Mouse (Mus musculus): ENCODE results near the gene Thbs1.
"Not testable (repeated sequence)": the region's sequence is repeated elsewhere in the genome, so short reads cannot be mapped to it uniquely, and the experiment has no call there.

Thbs1 gene

DNA sequence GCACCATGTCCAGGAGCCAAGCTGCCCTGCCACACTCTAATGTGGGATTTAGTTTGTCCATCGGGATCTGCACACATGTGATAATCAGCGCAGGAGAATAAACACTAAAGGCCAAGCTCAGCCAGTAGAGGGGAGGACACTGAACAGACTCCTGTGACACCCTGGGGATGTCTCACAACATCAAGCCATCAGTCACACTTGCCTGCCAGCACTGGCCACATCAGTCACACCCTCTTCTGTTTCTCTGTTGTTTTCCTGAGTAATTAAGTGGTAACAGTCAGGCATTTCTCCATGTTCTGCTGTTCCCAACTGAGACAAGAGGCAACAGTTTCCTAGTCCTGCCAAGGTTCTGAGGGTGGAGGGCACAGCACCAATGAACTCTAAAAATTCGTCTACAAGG is 36.1 kb downstream of the Thbs1 start:
- not testable (repeated sequence) for DNase-seq (ENCODE audit: low read depth, low spot score)

DNA sequence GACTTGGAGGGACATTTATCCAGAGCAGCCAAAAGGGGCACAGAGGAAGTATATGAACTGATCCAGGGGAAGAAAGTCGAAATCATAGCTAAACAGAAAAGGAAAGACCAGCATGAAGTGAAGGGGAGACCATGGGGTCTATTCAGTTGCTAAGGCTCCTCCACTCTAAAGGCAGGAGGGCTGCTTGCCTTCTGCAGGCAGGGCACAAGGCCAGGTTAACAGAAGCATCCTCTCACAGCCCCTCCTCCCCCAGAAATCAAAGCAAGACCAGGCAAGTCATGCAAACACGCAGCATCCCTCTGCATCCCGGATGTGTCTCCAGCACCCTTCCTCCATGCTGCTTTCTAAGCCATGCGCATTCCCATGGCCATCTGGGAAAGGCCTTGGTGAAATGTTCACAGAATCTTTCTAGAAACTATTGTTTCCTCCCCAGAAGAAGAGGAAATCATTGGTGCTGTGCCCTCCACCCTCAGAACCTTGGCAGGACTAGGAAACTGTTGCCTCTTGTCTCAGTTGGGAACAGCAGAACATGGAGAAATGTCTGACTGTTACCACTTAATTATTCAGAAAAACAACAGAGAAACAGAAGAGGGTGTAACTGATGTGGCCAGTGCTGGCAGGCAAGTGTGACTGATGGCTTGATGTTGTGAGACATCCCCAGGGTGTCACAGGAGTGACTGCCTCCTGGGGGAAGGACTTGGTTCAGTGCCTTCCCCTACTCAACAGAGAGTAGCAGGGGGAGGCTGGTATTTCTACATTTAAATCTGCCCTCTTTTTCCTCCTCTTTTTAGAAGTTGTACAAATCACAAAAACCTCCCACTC is 36.9 kb downstream of the Thbs1 start:
- DNase-seq (ENCODE audit: low read depth, low spot score): no peak

DNA sequence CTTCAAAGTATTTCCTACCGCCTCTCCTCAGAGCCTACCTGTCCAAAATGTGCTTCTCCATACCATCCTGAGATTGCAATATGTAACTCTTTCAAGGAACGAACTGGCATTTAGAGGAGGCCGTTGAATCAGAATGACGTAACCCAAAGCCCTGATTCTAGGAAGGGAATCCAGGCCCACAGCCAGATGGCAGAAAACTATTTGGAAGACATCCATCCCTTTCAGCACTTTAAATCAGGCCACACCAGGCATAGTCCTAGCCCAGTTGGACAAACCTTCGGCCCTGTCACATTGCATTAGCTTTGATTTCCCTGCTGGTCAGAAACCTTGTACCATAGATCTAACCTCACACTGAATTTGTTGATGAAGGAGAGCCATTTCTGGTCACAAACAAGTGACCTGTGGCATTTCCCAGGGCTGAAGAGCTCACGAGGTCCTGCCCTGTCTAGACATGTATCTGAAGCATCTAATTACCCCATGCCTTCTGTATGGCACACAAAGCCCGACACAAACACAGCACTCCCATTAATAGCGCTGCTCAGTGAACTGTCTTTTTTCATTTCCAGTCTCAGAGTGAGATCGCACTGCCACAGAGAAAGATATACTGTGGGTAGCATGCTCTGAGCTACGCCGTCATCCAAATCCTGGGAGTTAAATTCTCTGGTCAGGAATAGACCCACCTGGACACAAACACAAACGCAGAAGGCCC is 38.3 kb downstream of the Thbs1 start:
- DNase-seq (ENCODE audit: low read depth, low spot score): peak; percentile 42

DNA sequence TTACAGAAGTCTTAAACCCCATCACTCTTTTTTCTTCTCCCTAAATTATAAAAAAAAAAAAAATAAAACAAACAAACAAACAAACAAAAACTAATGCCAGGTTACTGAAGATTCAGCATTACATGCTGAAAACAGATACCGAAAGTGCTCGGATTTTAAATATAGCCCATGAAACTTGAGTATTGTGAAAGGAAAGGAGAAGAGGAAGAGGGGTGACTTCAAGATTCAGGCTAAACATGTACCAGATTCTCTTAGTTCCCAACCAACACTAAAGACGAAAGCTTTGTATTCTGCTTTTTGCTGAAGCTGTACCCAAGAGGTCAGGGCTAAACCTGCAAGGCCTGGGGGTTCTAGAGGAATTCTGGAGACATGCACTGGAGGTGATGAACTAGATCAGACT is 46.4 kb downstream of the Thbs1 start:
- DNase-seq (ENCODE audit: low read depth, low spot score): no peak

DNA sequence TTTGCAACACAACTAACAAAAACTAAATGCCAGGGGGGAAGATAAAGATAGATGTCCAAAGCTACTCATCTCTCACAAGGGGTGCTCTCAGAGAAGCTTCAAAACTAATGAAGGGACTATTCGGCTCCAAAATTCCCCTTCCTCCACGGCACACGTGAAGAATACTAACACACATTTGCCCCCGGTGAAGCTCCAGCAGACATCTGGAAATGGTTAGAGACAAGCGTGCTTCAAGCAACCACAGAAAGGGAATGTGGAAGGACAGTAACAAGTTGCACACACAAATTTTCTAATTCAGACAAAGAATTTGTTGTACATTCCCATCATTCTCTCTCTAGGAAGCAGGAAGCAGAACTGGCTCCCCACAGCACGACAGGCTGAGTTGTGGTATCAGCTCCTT is 47.5 kb downstream of the Thbs1 start:
- DNase-seq (ENCODE audit: low read depth, low spot score): no peak

DNA sequence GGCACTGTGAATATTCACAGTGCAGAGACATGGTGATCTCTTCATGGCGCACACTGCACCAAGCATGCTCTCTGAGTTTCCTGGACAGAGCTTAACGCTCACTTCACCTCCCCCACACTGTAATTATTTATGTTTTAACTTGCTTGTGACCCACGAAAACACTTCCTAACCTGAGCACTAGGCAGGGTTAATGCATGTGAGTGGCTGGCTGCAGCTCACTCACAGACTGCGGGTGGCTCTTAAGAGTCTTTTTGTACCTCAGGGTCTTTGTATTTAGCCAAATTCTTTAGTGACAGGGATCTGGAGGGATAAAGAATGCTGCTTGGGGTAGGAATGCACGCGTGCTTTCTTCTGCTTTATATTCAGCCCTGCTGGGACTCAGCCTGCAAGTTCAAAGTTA is 48.9 kb downstream of the Thbs1 start:
- no peak for DNase-seq (ENCODE audit: low read depth, low spot score)

DNA sequence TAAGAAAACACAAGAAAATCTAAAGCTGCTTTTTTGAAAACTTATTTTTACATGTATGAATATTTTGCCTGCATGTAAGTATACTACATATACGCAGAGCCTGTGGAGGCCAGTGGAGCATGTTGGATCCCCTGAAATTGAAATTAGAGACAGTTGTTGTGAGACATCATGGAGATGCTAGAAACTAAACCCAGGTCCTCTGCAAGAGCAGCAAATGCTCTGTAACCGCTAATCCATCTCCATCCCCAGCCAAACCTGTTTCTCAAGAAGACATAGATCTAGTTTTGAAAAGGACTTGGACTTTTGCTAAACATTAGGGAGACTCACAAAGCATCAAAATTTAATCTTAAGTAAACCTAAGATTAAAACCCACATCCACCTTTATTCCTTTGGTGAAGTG is 49.3 kb downstream of the Thbs1 start:
- no peak for DNase-seq (ENCODE audit: low read depth, low spot score)

DNA sequence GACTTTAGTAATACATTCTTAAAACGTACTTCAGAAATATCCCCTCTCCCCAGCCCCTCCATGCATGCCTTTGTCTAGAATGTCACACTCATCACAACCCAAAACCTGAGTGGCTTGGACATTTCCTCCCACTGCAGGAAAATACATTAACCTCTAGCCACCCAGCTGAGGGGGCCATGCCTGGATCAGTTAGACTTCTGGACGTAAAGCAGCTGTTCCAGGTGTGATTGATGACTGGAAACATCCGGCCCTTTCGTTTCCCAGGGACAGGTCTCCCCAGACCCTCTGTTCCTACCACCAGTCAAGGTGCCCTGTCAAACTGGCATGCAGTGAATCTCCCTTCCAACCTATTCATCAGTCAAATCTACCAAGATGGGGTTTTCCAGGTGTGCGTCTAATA is 50.8 kb downstream of the Thbs1 start:
- no peak for DNase-seq (ENCODE audit: low read depth, low spot score)

DNA sequence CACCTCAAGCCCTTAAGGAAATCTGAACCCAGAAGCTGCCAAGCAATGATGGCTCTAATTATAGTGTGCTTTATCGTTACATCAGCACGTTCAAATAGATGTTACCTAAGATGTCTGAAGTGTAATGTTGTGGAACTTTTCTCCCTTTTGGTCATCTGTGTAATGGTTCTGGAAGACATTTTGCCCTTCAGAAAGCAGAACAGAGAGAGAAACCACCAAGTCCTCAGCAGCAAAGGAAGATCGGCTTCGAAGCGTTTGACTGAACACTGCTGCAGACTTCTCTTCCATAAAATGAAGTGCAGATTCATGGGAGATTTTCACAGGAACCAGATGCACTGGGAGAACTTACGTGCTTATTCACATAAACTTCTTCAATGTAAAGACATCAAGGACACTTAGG is 52.5 kb downstream of the Thbs1 start:
- DNase-seq (ENCODE audit: low read depth, low spot score): no peak

DNA sequence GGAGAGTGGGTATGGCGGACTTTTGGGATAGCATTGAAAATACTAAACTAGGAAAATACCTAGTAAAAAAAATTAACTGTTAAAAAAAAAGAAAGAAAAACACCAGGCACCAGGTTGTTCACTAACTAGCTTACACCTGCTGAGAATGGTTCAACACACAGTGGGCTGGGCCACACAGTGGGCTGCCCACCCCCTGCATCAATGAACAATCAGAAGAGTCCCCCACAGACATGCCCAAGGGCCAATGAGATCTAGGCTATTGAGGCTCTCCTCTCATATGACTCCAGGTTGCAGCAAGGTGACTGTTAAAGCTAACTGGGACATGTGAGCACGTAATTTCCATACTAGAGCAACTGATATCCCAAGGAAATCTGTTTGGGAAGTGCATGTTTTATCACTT is 54.0 kb downstream of the Thbs1 start:
- no peak for DNase-seq (ENCODE audit: low read depth, low spot score)

DNA sequence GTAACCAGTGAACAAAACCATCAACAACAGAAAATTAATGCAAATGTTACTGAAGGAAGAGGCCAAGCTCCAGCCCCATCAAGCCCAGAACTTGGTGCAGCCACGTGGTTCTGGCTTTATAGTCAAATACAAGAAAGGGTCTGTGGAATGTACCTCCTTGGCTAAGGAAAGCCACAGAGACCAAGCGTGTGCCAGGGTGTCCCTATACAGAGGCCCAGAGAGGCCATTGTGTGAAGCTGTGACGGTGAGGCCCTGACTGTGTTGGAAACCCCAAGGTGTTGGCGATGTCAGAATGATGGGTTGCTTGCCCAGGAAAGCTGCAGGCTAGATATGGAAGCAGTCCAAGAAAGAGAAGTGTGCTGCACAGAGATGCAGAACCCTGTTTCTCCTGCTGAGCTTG is 56.1 kb downstream of the Thbs1 start:
- DNase-seq (ENCODE audit: low read depth, low spot score): no peak

DNA sequence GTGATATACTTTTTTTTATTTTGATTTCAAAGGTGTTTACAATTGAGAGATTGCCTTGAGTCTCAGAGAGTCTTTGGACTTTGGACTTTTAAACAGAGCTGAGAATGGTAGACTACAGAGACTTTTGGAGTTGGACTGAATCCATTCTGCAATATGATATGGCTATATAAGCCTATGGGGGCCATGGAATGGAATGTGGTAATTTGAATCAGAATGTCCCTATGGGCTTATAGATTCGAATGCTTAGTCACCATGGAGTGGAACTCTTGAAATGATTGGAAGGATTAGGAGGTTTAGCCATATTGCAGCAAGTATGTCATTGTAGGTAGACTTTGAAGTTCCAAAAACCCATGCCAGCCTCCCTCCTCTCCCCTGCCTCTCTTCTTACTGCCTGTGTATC is 56.5 kb downstream of the Thbs1 start:
- no peak for DNase-seq (ENCODE audit: low read depth, low spot score)

DNA sequence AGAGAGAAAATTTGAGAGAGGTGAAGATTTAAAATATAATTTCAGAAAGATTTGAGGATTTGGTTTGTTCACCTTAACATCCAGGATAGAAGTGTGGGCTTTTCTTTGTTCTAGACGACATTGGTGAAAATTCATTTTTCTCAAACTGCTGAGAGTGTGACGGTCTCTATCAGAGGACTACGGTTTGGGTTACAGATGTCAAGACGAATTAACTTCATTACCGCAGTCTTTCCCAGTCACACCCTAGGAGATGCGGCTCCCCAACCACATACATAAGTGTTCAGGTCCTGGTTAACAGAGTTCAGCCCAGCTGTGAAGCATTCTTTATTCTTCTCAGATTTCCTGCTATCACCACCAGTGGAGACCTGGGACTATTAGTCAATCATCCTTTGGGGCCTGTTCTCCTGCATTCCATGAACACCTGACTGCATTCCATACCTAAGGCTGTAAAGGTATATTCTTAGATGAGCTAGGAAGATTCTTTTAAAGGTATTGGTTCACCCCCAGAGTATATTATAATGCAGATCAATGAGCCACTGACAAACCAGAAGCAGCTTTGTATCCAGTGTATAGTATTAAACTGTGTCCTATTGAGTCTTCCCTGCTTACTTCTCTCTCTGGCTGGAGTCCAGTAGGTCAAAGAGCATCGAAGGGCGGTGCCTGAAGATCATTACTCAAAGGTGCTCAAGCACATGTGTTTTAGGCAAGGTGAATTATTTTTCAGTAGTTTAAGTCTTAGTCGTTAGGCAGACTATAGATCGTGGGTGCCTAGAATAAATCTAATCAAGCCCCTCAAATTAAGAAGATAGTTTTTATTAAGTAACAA is 63.1 kb downstream of the Thbs1 start:
- DNase-seq (ENCODE audit: low read depth, low spot score): no peak

Data from skeletal muscle tissue, adult 2 months (tissue).